Mouse (Mus musculus): ENCODE data around the gene Corin. TPM values are rescaled to one million over a fixed set of nuclear protein-coding genes. Genes with fewer than 3 reads are reported as not detected.
A peak's percentile ranks its signal among the peaks of the same experiment; 100 is the strongest.

The Corin gene
- polyA plus RNA-seq (2016; fragmentation: Nextera tagmentation; extraction: Ambion mirVana), result 11.2 and 16.2 TPM in 2 replicates

- H3K36me3 ChIP-seq, result no peaks in the 10 kb centered on the region
- 0 out of 2 replicates have a peak within 1 kb of the TSS, but pooled peaks have one; percentile 27 for H3K9ac ChIP-seq
- peaks cover 35% of the 10 kb centered on the region for H3K27me3 ChIP-seq
- WGBS, result 1% methylated on average over 64 of the region's 64 CpGs
- peak within 1 kb of the TSS; percentile 41 for H3K4me3 ChIP-seq
- peak; percentile 48; the same call in 1 of the 2 replicates for ATAC-seq (ENCODE audit: low FRiP score)
- no peak within 1 kb of the TSS for H3K27ac ChIP-seq
- H3K4me2 ChIP-seq (replicated peaks), result peak within 1 kb of the TSS; percentile 61
- peaks cover 15% of the 10 kb centered on the region for H3K4me1 ChIP-seq
- H3K9me3 ChIP-seq (replicated peaks), result no peaks in the 10 kb centered on the region
Observed at GRCm38 (mm10) chr5:72503531-72504523, at the start of gene Corin. Gene Corin, minus strand, starts transcription at chr5:72504473.

- WGBS, result 92% methylated on average over 3 of the region's 3 CpGs
- no peak overlapping the region for H3K27ac ChIP-seq
- no peaks in the 10 kb centered on the region for H3K27me3 ChIP-seq
- no peak for ATAC-seq (ENCODE audit: low FRiP score)
- no peak overlapping the region for H3K9ac ChIP-seq
- H3K4me1 ChIP-seq, result no peaks in the 10 kb centered on the region
- H3K9me3 ChIP-seq (replicated peaks), result no peaks in the 10 kb centered on the region
- no peak overlapping the region for H3K4me2 ChIP-seq (replicated peaks)
- H3K4me3 ChIP-seq, result no peak overlapping the region
- H3K36me3 ChIP-seq, result peaks cover 13% of the 10 kb centered on the region; the same call in 1 of the 2 replicates
Observed at GRCm38 (mm10) chr5:72551209-72551608, 46.9 kb upstream of the Corin start.

GRCm38 (mm10) chr5:72528896-72529295 lies 24.6 kb upstream of the Corin start:
- no peak overlapping the region for H3K4me3 ChIP-seq
- no peaks in the 10 kb centered on the region for H3K27me3 ChIP-seq
- peaks cover 31% of the 10 kb centered on the region for H3K36me3 ChIP-seq
- no peak overlapping the region for H3K9ac ChIP-seq
- no peaks in the 10 kb centered on the region for H3K4me1 ChIP-seq
- ATAC-seq (ENCODE audit: low FRiP score), result no peak
- no peak overlapping the region for H3K4me2 ChIP-seq (replicated peaks)
- no peaks in the 10 kb centered on the region for H3K9me3 ChIP-seq (replicated peaks)
- WGBS, result 98% methylated on average over 3 of the region's 3 CpGs
- no peak overlapping the region for H3K27ac ChIP-seq

GRCm38 (mm10) chr5:72513808-72514207 lies 9.5 kb upstream of the Corin start:
- peaks cover 33% of the 10 kb centered on the region for H3K36me3 ChIP-seq
- H3K4me1 ChIP-seq, result no peaks in the 10 kb centered on the region
- no peaks in the 10 kb centered on the region for H3K27me3 ChIP-seq
- no peak overlapping the region for H3K9ac ChIP-seq
- H3K4me3 ChIP-seq, result no peak overlapping the region
- no peak overlapping the region for H3K27ac ChIP-seq
- H3K9me3 ChIP-seq (replicated peaks), result no peaks in the 10 kb centered on the region
- no peak for ATAC-seq (ENCODE audit: low FRiP score)
- 86% methylated on average over 5 of the region's 5 CpGs for WGBS
- no peak overlapping the region for H3K4me2 ChIP-seq (replicated peaks)

GRCm38 (mm10) chr5:72505740-72506139 lies 1.5 kb upstream of the Corin start:
- Histone ChIP-seq H3K36me3 (no peaks in the 10 kb centered on the region), H3K4me1 (peaks cover 15% of the 10 kb centered on the region), H3K9me3 (replicated peaks) (no peaks in the 10 kb centered on the region), H3K4me3 (no peak overlapping the region), H3K27ac (no peak overlapping the region), H3K9ac (no peak overlapping the region), H3K4me2 (replicated peaks) (no peak overlapping the region), H3K27me3 (peaks cover 35% of the 10 kb centered on the region)
- 75% methylated on average over 5 of the region's 5 CpGs for WGBS
- no peak for ATAC-seq (ENCODE audit: low FRiP score)

- peaks cover 35% of the 10 kb centered on the region for H3K27me3 ChIP-seq
- peak overlapping the region; percentile 61; the same call in 1 of the 2 replicates for H3K4me2 ChIP-seq (replicated peaks)
- H3K9me3 ChIP-seq (replicated peaks), result no peaks in the 10 kb centered on the region
- WGBS, result 75% methylated on average over 8 of the region's 8 CpGs
- no peak for ATAC-seq (ENCODE audit: low FRiP score)
- peaks cover 15% of the 10 kb centered on the region for H3K4me1 ChIP-seq
- no peak overlapping the region for H3K9ac ChIP-seq
- no peak overlapping the region for H3K27ac ChIP-seq
- H3K4me3 ChIP-seq, result peak overlapping the region; percentile 41
- no peaks in the 10 kb centered on the region for H3K36me3 ChIP-seq
Observed at GRCm38 (mm10) chr5:72502778-72503177, 1.5 kb downstream of the Corin start.

GRCm38 (mm10) chr5:72501763-72502162 lies 2.5 kb downstream of the Corin start:
- Histone ChIP-seq H3K4me3 (no peak overlapping the region), H3K4me1 (peaks cover 15% of the 10 kb centered on the region), H3K27ac (no peak overlapping the region), H3K9me3 (replicated peaks) (no peaks in the 10 kb centered on the region), H3K36me3 (no peaks in the 10 kb centered on the region), H3K9ac (no peak overlapping the region), H3K27me3 (peaks cover 35% of the 10 kb centered on the region), H3K4me2 (replicated peaks) (no peak overlapping the region)
- ATAC-seq (ENCODE audit: low FRiP score), result no peak
- 55% methylated on average over 3 of the region's 3 CpGs for WGBS

GRCm38 (mm10) chr5:72498271-72498670 lies 6.0 kb downstream of the Corin start:
- Histone ChIP-seq H3K9me3 (replicated peaks) (no peaks in the 10 kb centered on the region), H3K4me1 (peaks cover 3% of the 10 kb centered on the region; the same call in 1 of the 2 replicates), H3K36me3 (no peaks in the 10 kb centered on the region), H3K27me3 (peaks cover 18% of the 10 kb centered on the region), H3K27ac (no peak overlapping the region), H3K4me3 (no peak overlapping the region), H3K4me2 (replicated peaks) (no peak overlapping the region), H3K9ac (no peak overlapping the region)
- 79% methylated on average over 10 of the region's 10 CpGs for WGBS
- ATAC-seq (ENCODE audit: low FRiP score), result no peak

GRCm38 (mm10) chr5:72496756-72497155 lies 7.5 kb downstream of the Corin start:
- Histone ChIP-seq H3K27me3 (peaks cover 3% of the 10 kb centered on the region; the same call in 1 of the 2 replicates), H3K9ac (no peak overlapping the region), H3K4me1 (no peaks in the 10 kb centered on the region), H3K4me3 (no peak overlapping the region), H3K27ac (no peak overlapping the region), H3K36me3 (no peaks in the 10 kb centered on the region), H3K9me3 (replicated peaks) (no peaks in the 10 kb centered on the region), H3K4me2 (replicated peaks) (no peak overlapping the region)
- WGBS, result 79% methylated on average over 4 of the region's 4 CpGs
- no peak for ATAC-seq (ENCODE audit: low FRiP score)

GRCm38 (mm10) chr5:72493906-72494305 lies 10.4 kb downstream of the Corin start:
- ATAC-seq (ENCODE audit: low FRiP score), result no peak
- Histone ChIP-seq H3K9me3 (replicated peaks) (no peaks in the 10 kb centered on the region), H3K4me3 (no peak overlapping the region), H3K27me3 (no peaks in the 10 kb centered on the region), H3K9ac (no peak overlapping the region), H3K4me2 (replicated peaks) (no peak overlapping the region), H3K4me1 (no peaks in the 10 kb centered on the region), H3K27ac (no peak overlapping the region), H3K36me3 (no peaks in the 10 kb centered on the region)
- 81% methylated on average over 7 of the region's 7 CpGs for WGBS

GRCm38 (mm10) chr5:72491232-72491631 lies 13.0 kb downstream of the Corin start:
- no peak for ATAC-seq (ENCODE audit: low FRiP score)
- Histone ChIP-seq H3K27me3 (no peaks in the 10 kb centered on the region), H3K9ac (no peak overlapping the region), H3K9me3 (replicated peaks) (no peaks in the 10 kb centered on the region), H3K36me3 (no peaks in the 10 kb centered on the region), H3K4me2 (replicated peaks) (no peak overlapping the region), H3K4me3 (no peak overlapping the region), H3K27ac (no peak overlapping the region), H3K4me1 (no peaks in the 10 kb centered on the region)
- WGBS, result 61% methylated on average over 2 of the region's 2 CpGs

GRCm38 (mm10) chr5:72480456-72480855 lies 23.8 kb downstream of the Corin start:
- Histone ChIP-seq H3K9me3 (replicated peaks) (no peaks in the 10 kb centered on the region), H3K9ac (no peak overlapping the region), H3K27me3 (no peaks in the 10 kb centered on the region), H3K4me3 (no peak overlapping the region), H3K4me2 (replicated peaks) (no peak overlapping the region), H3K4me1 (0 out of 2 replicates have a peak, but pooled peaks cover 2% of the 10 kb centered on the region), H3K27ac (no peak overlapping the region), H3K36me3 (no peaks in the 10 kb centered on the region)
- no peak for ATAC-seq (ENCODE audit: low FRiP score)
- WGBS, result 25% methylated on average over 7 of the region's 7 CpGs

Measured in hindbrain, embryonic 12.5 days (tissue).